Mouse (Mus musculus) stomach, embryonic 14.5 days (tissue): Measurements from ENCODE around the gene Zdhhc7. TPM values are rescaled to one million over a fixed set of nuclear protein-coding genes. Genes with fewer than 3 reads are reported as not detected.

ENCODE experiments used
- ATAC-seq: fragments of 200-750 bp; cut with Nextera tagmentation; 2 replicates; pipeline ENCODE4 v1.8.0; 2017; ENCODE audit warnings: low read depth, moderate TSS enrichment; ENCODE audit not compliant: insufficient number of reproducible peaks, insufficient read depth, low FRiP score
- H3K27ac ChIP-seq: fragments of 300-500 bp; sonication (generic); 2 replicates; pipeline ENCODE4 v1.5.1; 2014; ENCODE audit warnings: mild to moderate bottlenecking, low read length, moderate library complexity, mixed read lengths
- H3K27me3 ChIP-seq: fragments of 300-500 bp; sonication (generic); 2 replicates; pipeline ENCODE4 v1.6.1; 2014; ENCODE audit warnings: low read length, control low read depth, mixed read lengths; ENCODE audit not compliant: control insufficient read depth, insufficient read depth
- H3K36me3 ChIP-seq: fragments of 300-500 bp; sonication (generic); 2 replicates; pipeline ENCODE4 v1.6.1; 2014; ENCODE audit warnings: mild to moderate bottlenecking, control low read depth, low read length, moderate library complexity, mixed read lengths; ENCODE audit not compliant: control insufficient read depth, insufficient read depth
- H3K4me1 ChIP-seq: fragments of 300-500 bp; sonication (generic); 2 replicates; pipeline ENCODE4 v1.6.1; 2014; ENCODE audit warnings: low read length, control low read depth, mixed read lengths; ENCODE audit not compliant: control insufficient read depth, insufficient read depth
- H3K4me2 ChIP-seq: fragments of 300-500 bp; sonication (generic); replicated peaks from 2 replicates; pipeline ENCODE4 v1.6.1; 2014; ENCODE audit warnings: low read depth, low read length, control low read depth
- H3K4me3 ChIP-seq: fragments of 300-500 bp; sonication (generic); 2 replicates; pipeline ENCODE4 v1.5.1; 2014; ENCODE audit warnings: low read depth, low read length, control low read depth
- H3K9ac ChIP-seq: fragments of 300-500 bp; sonication (generic); replicated peaks from 2 replicates; pipeline ENCODE4 v1.6.1; 2014; ENCODE audit warnings: low read depth, mild to moderate bottlenecking, control low read depth, low read length, moderate library complexity, mixed read lengths
- H3K9me3 ChIP-seq: fragments of 300-500 bp; sonication (generic); 2 replicates; pipeline ENCODE4 v1.6.1; 2016; ENCODE audit warnings: low read depth, low read length, control low read depth; ENCODE audit not compliant: control insufficient read depth
- WGBS: fragments of 180-500 bp; shearing (Covaris S2); extraction: QIAGEN DNeasy Blood & Tissue Kit; methylation state at CpG from one replicate; pipeline ENCODE4 v1.1.7; 2014; 5-methylcytosine and 5-hydroxymethylcytosine counted together
- polyA plus RNA-seq: library from polyadenylated mRNA; unstranded; fragments of >200 nt; fragmentation: Nextera tagmentation; extraction: Ambion mirVana; gene quantifications from 2 replicates; pipeline ENCODE4 v1.2.1, GENCODE M21; 2014

Gene Zdhhc7
- polyA plus RNA-seq, 1 experiment from 2014 or later, result 28.9 TPM

DNA sequence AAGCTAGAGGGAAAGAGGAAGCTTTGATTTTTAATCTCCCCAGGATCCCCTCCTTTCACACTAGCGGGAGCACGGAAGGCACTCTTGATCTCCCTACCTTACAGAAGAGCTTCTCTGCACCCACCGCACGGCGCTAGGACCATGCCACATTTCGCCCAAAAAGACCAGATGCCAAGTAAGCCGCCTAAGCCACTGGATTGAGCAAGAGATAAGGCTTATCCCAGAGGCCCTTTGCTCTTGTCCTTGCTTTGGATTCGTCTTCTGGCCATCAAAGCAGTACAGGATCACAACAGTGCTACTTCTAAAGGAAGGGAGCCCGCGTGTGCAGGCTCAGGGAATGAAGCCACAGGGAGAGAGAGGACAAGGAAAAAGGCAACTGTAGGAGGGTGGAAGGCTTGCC lies 6.5 kb downstream of the Zdhhc7 start:
- Histone ChIP-seq H3K27ac (no peak overlapping the region), H3K27me3 (no peaks in the 10 kb centered on the region), H3K4me2 (no peak overlapping the region), H3K36me3 (peaks cover 16% of the 10 kb centered on the region), H3K9me3 (no peaks in the 10 kb centered on the region), H3K9ac (no peak overlapping the region), H3K4me1 (peaks cover 4% of the 10 kb centered on the region; the same call in 1 of the 2 replicates), H3K4me3 (no peak overlapping the region)
- no peak for ATAC-seq
- WGBS, result 85% methylated on average over 10 of the region's 10 CpGs

DNA sequence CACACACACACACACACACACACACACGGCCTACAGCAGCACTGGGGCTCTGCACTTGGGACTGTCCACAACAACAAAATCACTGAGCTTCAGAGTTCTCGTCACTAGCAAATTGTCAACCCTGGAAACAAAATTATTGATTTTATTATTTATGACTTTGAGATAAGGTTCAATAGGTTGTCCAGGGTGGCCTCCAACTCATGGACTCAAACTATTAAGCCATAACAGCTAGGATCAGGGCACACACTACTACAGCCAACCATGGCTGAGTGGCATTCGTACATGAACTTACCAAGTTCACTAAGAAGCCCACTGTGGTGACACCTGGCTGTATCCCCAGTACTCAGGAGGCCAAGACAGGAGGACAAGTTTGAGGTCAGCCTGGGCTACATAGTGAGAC lies 8.2 kb downstream of the Zdhhc7 start:
- Histone ChIP-seq H3K9ac (no peak overlapping the region), H3K27ac (no peak overlapping the region), H3K4me1 (peaks cover 2% of the 10 kb centered on the region; the same call in 1 of the 2 replicates), H3K4me3 (no peak overlapping the region), H3K9me3 (no peaks in the 10 kb centered on the region), H3K4me2 (no peak overlapping the region), H3K27me3 (no peaks in the 10 kb centered on the region), H3K36me3 (peaks cover 22% of the 10 kb centered on the region)
- ATAC-seq, result no peak
- WGBS, result 81% methylated on average over 3 of the region's 3 CpGs

DNA sequence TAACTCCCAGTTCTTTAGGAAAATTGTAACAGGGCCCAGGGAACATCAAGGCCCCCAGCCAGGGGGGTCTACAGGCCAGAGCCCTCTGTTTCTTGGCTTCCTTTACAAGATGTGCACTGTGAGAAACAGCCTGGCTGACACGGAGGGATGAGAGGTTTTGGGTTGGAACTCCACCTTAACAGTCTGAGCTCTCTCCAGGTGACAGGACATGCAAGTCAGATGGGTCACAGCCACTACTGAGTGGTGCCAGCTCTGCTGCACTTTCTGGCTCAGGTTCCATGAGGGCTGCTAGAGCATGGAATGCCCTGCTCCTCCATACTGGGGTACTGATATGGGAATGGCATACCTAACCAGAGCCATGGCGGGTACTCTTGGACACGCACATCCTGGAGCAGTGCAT lies 10.2 kb downstream of the Zdhhc7 start:
- Histone ChIP-seq H3K36me3 (peaks cover 41% of the 10 kb centered on the region), H3K27ac (no peak overlapping the region), H3K27me3 (no peaks in the 10 kb centered on the region), H3K9me3 (no peaks in the 10 kb centered on the region), H3K4me2 (no peak overlapping the region), H3K4me3 (no peak overlapping the region), H3K9ac (no peak overlapping the region), H3K4me1 (peaks cover 2% of the 10 kb centered on the region; the same call in 1 of the 2 replicates)
- no peak for ATAC-seq
- WGBS, result 89% methylated on average over 3 of the region's 3 CpGs

DNA sequence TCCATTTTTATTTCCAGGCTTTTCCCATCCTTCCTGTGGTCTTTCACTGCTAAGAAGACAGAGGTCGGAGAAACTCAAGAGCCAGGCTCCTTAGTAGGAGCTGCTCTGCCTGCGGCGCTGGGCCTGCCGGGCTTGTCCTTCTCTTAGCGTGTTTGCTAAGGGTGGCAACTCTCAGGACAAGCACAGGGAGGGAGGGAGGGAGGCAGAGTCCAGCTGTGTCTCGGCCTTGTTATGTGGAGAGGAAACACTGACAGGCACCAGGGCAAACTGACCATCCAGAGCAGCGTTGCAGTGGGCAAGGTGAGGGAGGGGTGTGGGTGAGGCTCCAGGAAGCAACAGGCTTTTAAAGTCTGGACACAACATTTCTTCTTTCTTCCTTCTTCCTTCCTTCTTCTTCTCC lies 11.8 kb downstream of the Zdhhc7 start:
- no peaks in the 10 kb centered on the region for H3K4me1 ChIP-seq
- no peak overlapping the region for H3K9ac ChIP-seq
- no peak overlapping the region for H3K4me3 ChIP-seq
- H3K36me3 ChIP-seq, result peaks cover 55% of the 10 kb centered on the region
- H3K27me3 ChIP-seq, result no peaks in the 10 kb centered on the region
- 62% methylated on average over 7 of the region's 7 CpGs for WGBS
- no peak overlapping the region for H3K4me2 ChIP-seq
- ATAC-seq, result peak; percentile 71
- H3K27ac ChIP-seq, result no peak overlapping the region
- no peaks in the 10 kb centered on the region for H3K9me3 ChIP-seq

DNA sequence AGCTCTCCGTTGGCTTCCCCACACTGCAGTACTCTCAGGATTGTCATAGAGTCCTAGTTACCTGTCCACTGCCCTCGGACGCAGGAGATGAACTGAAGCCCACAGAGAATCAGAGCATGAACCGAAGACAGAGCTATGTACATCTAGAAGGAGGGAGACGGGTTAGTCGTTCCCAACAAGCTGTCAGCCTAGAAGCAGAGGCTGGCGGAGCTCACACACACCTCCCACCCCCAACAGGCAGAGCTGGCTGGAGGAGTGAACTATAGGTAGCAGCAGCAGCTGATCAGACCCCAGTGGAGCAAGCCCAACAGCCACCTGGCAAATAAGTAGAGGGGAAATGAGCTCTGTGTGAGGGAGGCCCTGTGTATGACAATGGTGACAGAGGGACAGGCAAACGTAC lies 16.5 kb downstream of the Zdhhc7 start:
- Histone ChIP-seq H3K27ac (no peak overlapping the region), H3K9ac (no peak overlapping the region), H3K36me3 (peaks cover 49% of the 10 kb centered on the region), H3K9me3 (no peaks in the 10 kb centered on the region), H3K4me3 (no peak overlapping the region), H3K4me1 (no peaks in the 10 kb centered on the region), H3K4me2 (no peak overlapping the region), H3K27me3 (no peaks in the 10 kb centered on the region)
- ATAC-seq, result no peak
- WGBS, result 87% methylated on average over 8 of the region's 8 CpGs

DNA sequence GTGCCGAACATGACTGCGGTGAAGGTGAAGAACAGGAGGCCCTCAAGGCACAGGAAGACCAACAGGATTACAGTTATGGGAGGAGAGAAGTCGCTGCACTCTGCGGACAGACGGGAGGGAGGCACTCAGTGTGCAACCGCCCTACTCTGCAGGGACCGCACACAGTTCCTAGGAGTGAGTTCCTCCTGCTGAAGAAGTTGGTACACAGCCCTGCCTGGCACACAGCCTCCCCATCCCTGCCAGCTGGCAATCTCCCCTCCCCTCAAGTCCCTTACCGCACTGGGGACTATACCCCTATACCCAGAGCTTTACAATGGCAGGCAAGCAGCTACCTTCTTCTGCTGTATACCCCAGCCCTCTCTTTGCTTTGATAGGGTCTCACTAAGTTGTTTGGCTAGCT lies 18.0 kb downstream of the Zdhhc7 start:
- no peak overlapping the region for H3K9ac ChIP-seq
- no peak overlapping the region for H3K4me3 ChIP-seq
- no peak overlapping the region for H3K4me2 ChIP-seq
- no peak overlapping the region for H3K27ac ChIP-seq
- ATAC-seq, result no peak
- no peaks in the 10 kb centered on the region for H3K4me1 ChIP-seq
- 97% methylated on average over 8 of the region's 8 CpGs for WGBS
- H3K9me3 ChIP-seq, result no peaks in the 10 kb centered on the region
- peaks cover 44% of the 10 kb centered on the region for H3K36me3 ChIP-seq
- no peaks in the 10 kb centered on the region for H3K27me3 ChIP-seq

DNA sequence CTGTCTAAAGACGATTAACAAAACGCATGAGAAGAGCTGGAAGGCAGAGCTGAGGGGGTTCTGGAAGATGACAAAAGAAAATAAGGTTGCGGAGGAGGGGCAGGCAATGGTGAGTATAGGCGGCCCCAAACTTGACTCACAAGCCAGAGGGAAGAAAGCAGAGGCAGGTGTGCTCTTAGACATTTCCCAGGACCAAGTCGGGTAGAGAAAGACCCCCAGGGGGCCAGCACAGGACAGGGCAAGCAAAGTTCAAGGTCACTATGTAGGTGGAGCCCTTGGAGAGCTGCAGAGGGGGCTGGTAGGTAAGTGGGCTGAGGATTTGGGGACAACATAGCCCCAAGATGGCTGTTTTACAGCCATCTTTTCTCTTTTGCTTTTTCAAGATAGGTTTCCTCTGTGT lies 21.9 kb downstream of the Zdhhc7 start:
- 54% methylated on average over 5 of the region's 5 CpGs for WGBS
- H3K27ac ChIP-seq, result no peak overlapping the region
- H3K9ac ChIP-seq, result no peak overlapping the region

DNA sequence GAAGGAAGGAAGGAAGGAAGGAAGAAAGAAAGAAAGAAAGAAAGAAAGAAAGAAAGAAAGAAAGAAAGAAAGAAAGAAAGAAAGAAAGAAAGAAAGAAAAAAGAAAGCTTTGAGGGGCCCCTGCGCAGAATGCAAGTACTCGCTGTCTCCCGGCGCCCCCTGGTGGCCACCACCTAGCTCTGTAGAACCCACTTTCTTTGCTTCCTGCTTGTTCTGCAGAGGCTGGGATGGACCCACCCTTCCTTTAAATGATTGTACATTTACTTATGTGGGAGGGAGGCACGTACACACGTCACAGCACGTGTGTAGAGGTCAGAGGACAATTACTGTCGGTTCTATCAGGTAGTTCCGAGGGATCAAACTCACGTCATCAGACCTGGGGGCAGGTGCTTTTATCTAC lies 23.2 kb downstream of the Zdhhc7 start:
- H3K9ac ChIP-seq, result no peak overlapping the region
- peak; percentile 62 for ATAC-seq
- peaks cover 11% of the 10 kb centered on the region; the same call in 1 of the 2 replicates for H3K36me3 ChIP-seq
- 14% methylated on average over 10 of the region's 10 CpGs for WGBS
- no peak overlapping the region for H3K4me2 ChIP-seq
- no peaks in the 10 kb centered on the region for H3K27me3 ChIP-seq
- no peaks in the 10 kb centered on the region for H3K9me3 ChIP-seq
- no peaks in the 10 kb centered on the region for H3K4me1 ChIP-seq
- H3K4me3 ChIP-seq, result no peak overlapping the region
- H3K27ac ChIP-seq, result no peak overlapping the region

More for the DNA sequence above, 21.9 kb downstream of the Zdhhc7 start:
- peaks cover 11% of the 10 kb centered on the region; the same call in 1 of the 2 replicates for H3K36me3 ChIP-seq
- no peak for ATAC-seq
- no peaks in the 10 kb centered on the region for H3K4me1 ChIP-seq
- no peaks in the 10 kb centered on the region for H3K27me3 ChIP-seq
- no peak overlapping the region for H3K4me3 ChIP-seq
- no peak overlapping the region for H3K4me2 ChIP-seq
- H3K9me3 ChIP-seq, result no peaks in the 10 kb centered on the region

DNA sequence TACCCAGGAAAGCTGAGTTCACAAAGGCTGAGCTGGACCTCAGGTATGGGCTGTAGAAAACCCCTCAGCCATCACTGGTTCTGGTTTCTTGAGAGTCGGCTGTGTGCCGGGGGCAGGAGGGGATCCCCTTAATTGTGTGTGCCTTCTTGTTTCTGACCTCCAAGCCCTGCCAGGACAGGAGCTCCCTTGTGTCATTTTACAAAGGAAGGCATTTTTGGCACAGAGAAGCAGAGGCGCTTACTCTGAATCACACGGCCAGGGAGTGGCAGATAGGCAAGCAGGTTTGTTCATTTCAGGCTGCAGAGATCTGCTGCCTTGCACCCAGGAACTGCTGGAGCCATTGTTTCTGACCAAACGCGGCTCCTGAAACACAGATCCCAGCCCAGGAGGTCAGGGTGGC lies 25.9 kb downstream of the Zdhhc7 start:
- H3K27me3 ChIP-seq, result no peaks in the 10 kb centered on the region
- no peak overlapping the region for H3K9ac ChIP-seq
- H3K4me3 ChIP-seq, result no peak overlapping the region
- no peaks in the 10 kb centered on the region for H3K9me3 ChIP-seq
- ATAC-seq, result no peak
- no peak overlapping the region for H3K4me2 ChIP-seq
- 42% methylated on average over 6 of the region's 6 CpGs for WGBS
- no peak overlapping the region; the same call in 1 of the 2 replicates for H3K27ac ChIP-seq
- H3K36me3 ChIP-seq, result no peaks in the 10 kb centered on the region
- H3K4me1 ChIP-seq, result 0 out of 2 replicates have a peak, but pooled peaks cover 5% of the 10 kb centered on the region
